Mouse (Mus musculus) midbrain, embryonic 14.5 days (tissue): Measurements from ENCODE around the gene Cenpo. TPM values are rescaled to one million over a fixed set of nuclear protein-coding genes. Genes with fewer than 3 reads are reported as not detected.

Experiments used
- ATAC-seq: fragments of 200-750 bp; cut with Nextera tagmentation; 2 replicates; pipeline ENCODE4 v1.8.0; 2017; ENCODE audit warnings: moderate number of reproducible peaks, moderate library complexity; ENCODE audit not compliant: low FRiP score, low TSS enrichment
- DNase-seq: peaks from one replicate; pipeline ENCODE4 v3.0.0-alpha.2; 2015
- H3K27ac ChIP-seq: fragments of 300-500 bp; sonication (generic); replicated peaks from 2 replicates; pipeline ENCODE4 v1.5.1; 2014; ENCODE audit warnings: mild to moderate bottlenecking, low read depth, low read length, moderate library complexity
- H3K27me3 ChIP-seq: fragments of 300-500 bp; sonication (generic); 2 replicates; pipeline ENCODE4 v1.6.1; 2014; ENCODE audit warnings: low read length, control low read depth, mixed read lengths; ENCODE audit not compliant: control insufficient read depth, insufficient read depth
- H3K36me3 ChIP-seq: fragments of 300-500 bp; sonication (generic); 2 replicates; pipeline ENCODE4 v1.6.1; 2014; ENCODE audit warnings: low read length, control low read depth; ENCODE audit not compliant: control insufficient read depth, insufficient read depth
- H3K4me1 ChIP-seq: fragments of 300-500 bp; sonication (generic); 2 replicates; pipeline ENCODE4 v1.6.1; 2014; ENCODE audit warnings: mild to moderate bottlenecking, antibody characterized with exemption, low read length, control low read depth; ENCODE audit not compliant: control insufficient read depth, insufficient read depth
- H3K4me2 ChIP-seq: fragments of 300-500 bp; sonication (generic); 2 replicates; pipeline ENCODE4 v1.6.1; 2014; ENCODE audit warnings: mild to moderate bottlenecking, low read length, moderate library complexity
- H3K4me3 ChIP-seq: fragments of 300-500 bp; sonication (generic); replicated peaks from 2 replicates; pipeline ENCODE4 v1.5.1; 2014; ENCODE audit warnings: low read depth, low read length
- H3K9ac ChIP-seq: fragments of 300-500 bp; sonication (generic); replicated peaks from 2 replicates; pipeline ENCODE4 v1.6.1; 2014; ENCODE audit warnings: mild to moderate bottlenecking, low read length, moderate library complexity
- H3K9me3 ChIP-seq: fragments of 300-500 bp; sonication (generic); 2 replicates; pipeline ENCODE4 v1.6.1; 2016; ENCODE audit warnings: low read length, control low read depth, mixed read lengths; ENCODE audit not compliant: control insufficient read depth
- WGBS: fragments of 180-500 bp; shearing (Covaris S2); extraction: QIAGEN DNeasy Blood & Tissue Kit; methylation state at CpG from one replicate; pipeline ENCODE4 v1.1.7; 2014; 5-methylcytosine and 5-hydroxymethylcytosine counted together
- polyA plus RNA-seq: library from polyadenylated mRNA; unstranded; fragments of >200 nt; fragmentation: Nextera tagmentation; extraction: Ambion mirVana; gene quantifications from 2 replicates; pipeline ENCODE4 v1.2.1, GENCODE M21; 2014

The Cenpo gene
- polyA plus RNA-seq, 1 experiment from 2014 or later, result 9.3 TPM

DNA sequence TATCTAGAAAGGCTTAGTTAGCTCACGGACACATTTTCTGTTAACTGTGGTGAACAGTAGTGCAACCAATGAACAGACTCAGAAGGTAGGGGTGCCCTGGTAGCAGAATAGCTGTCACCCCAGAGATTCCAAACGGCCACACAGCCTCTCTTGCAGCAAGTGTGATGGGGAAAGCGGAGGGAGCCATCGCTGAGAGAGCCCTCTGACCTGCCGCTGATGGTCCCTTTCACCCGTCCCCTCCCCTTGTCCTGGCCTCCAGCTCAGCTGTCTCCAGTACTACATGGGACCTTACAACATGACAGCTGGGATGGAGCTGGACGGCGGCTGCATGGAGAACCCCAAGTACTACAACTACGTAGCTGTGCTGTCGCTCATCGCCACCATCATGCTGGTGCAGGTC is 28.0 kb downstream of the Cenpo start:
- Histone ChIP-seq H3K9me3 (no peaks in the 10 kb centered on the region), H3K27me3 (no peaks in the 10 kb centered on the region), H3K4me1 (no peaks in the 10 kb centered on the region), H3K9ac (no peak overlapping the region), H3K27ac (no peak overlapping the region), H3K36me3 (peaks cover 46% of the 10 kb centered on the region), H3K4me3 (no peak overlapping the region), H3K4me2 (no peak overlapping the region)
- WGBS, result 95% methylated on average over 11 of the region's 11 CpGs
- DNase-seq, result no peak
- no peak for ATAC-seq

- H3K27me3 ChIP-seq, result no peaks in the 10 kb centered on the region
- 94% methylated on average over 4 of the region's 4 CpGs for WGBS
- ATAC-seq (no peak), DNase-seq (no peak)
- H3K9me3 ChIP-seq, result no peaks in the 10 kb centered on the region
- peaks cover 19% of the 10 kb centered on the region; the same call in 1 of the 2 replicates for H3K36me3 ChIP-seq
- H3K4me3 ChIP-seq, result no peak overlapping the region
- H3K27ac ChIP-seq, result no peak overlapping the region
- no peak overlapping the region for H3K9ac ChIP-seq
- no peaks in the 10 kb centered on the region for H3K4me1 ChIP-seq
- no peak overlapping the region for H3K4me2 ChIP-seq
These were observed 31.9 kb downstream of the Cenpo start for GRCm38 (mm10) chr12:4202206-4202605.

DNA sequence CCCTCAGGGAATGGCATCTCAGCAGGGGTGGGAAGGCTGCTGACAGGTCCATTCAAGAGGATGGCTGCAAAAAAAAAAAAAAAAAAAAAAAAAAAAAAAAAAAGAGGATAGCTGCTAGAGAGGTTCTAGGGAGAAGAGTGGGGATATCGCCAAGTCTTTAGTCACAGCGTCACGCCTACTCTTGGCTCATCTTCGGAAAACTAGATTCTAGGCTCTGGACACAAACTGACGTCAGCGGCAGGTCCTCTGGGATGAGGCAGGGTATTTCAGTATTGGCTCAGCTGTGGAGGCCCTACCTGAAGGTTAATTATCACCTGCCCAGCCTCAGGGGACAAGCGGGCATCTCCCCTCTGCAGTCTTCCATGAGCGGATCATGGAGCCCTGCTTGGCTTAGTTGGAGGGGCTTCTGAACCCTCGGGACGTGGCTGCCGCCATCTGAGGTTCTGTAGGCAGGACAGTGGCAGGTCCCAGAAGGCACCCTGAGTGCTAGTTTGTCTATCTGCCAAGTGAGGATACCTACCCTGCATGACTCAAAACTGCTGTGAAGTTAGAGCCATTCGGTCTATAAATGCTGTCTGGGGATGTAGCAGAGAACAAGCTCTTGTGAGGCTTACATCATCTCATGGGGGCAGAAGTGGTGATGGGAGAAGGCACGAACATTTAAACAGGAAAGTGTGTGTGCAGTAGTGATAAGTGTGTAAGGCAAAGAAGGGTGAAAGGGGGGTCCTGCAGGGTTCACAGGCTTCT is 32.5 kb downstream of the Cenpo start:
- ATAC-seq (no peak), DNase-seq (no peak)
- no peaks in the 10 kb centered on the region for H3K9me3 ChIP-seq
- H3K27me3 ChIP-seq, result no peaks in the 10 kb centered on the region
- H3K4me1 ChIP-seq, result no peaks in the 10 kb centered on the region
- no peak overlapping the region for H3K4me3 ChIP-seq
- no peak overlapping the region for H3K27ac ChIP-seq
- WGBS, result 82% methylated on average over 13 of the region's 13 CpGs
- no peak overlapping the region for H3K9ac ChIP-seq
- H3K4me2 ChIP-seq, result no peak overlapping the region
- peaks cover 16% of the 10 kb centered on the region; the same call in 1 of the 2 replicates for H3K36me3 ChIP-seq

DNA sequence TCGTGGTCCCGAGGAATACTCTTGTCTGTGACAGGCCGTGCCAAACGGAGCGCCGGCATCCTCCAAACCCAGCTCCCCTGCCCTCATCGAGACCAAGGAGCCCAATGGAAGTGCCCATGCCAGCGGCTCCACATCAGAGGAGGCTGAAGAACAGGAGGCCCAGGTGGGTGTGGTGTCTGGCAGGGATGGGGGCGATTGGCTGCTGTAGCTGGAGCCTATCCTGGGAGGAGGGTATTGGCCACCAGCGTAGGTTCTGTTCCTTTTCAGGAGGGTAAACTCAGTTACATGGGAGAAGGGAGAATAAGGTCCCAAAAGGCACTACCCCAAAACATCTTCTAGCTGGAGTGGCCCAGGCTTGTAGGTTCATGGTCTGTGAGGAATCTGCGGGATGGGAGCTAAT is 34.8 kb downstream of the Cenpo start:
- H3K4me1 ChIP-seq, result no peaks in the 10 kb centered on the region
- H3K4me2 ChIP-seq, result no peak overlapping the region
- H3K9me3 ChIP-seq, result no peaks in the 10 kb centered on the region
- H3K27me3 ChIP-seq, result no peaks in the 10 kb centered on the region
- H3K27ac ChIP-seq, result no peak overlapping the region
- H3K9ac ChIP-seq, result no peak overlapping the region
- H3K36me3 ChIP-seq, result 0 out of 2 replicates have a peak, but pooled peaks cover 3% of the 10 kb centered on the region
- DNase-seq (no peak), ATAC-seq (no peak)
- whole genome bisulfite sequencing, result 95% methylated on average over 11 of the region's 11 CpGs
- H3K4me3 ChIP-seq, result no peak overlapping the region

DNA sequence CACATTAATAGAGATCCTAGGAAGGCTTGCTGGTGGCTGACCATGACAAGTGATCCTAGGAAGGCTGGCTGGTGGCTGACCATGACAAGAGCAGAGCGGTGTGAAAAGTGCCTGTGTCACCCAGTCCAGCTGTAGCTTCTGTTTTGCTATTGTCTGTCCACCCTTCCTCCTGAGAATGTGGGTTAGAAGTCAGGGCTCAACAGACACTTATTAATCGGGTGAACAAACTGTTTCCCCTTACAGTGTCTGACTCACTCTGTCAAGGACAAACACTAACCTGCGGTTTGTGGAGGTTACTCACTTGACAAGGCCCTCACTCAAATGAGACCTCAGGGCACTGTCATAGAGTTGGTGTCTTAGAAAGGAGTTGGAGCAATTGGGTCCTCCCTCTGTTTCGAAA is 35.4 kb downstream of the Cenpo start:
- H3K4me2 ChIP-seq, result no peak overlapping the region
- H3K27ac ChIP-seq, result no peak overlapping the region
- no peaks in the 10 kb centered on the region for H3K27me3 ChIP-seq
- no peak overlapping the region for H3K4me3 ChIP-seq
- H3K4me1 ChIP-seq, result no peaks in the 10 kb centered on the region
- H3K36me3 ChIP-seq, result 0 out of 2 replicates have a peak, but pooled peaks cover 3% of the 10 kb centered on the region
- ATAC-seq (no peak), DNase-seq (no peak)
- H3K9ac ChIP-seq, result no peak overlapping the region
- 97% methylated on average over 4 of the region's 4 CpGs for WGBS
- no peaks in the 10 kb centered on the region for H3K9me3 ChIP-seq

DNA sequence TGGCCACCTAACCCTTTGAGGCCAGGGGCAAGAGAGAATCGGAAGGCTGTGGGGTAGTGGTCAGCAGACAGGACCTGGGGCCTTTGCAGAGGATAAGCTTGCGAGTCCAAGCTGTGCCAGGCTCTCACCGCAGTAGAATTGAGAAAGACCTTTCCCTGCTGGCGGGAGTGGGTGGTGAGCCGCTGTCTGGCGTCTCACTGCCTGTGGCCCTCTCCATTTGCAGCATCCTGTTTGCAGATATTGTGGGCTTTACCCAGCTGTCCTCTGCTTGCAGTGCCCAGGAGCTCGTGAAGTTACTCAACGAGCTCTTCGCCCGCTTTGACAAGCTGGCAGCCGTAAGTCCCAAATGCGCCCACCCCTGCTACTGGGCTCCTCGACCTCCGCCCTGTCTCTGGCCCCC is 39.5 kb downstream of the Cenpo start:
- H3K4me3 ChIP-seq, result no peak overlapping the region
- no peak for DNase-seq
- ATAC-seq, result no peak
- H3K9ac ChIP-seq, result no peak overlapping the region
- H3K9me3 ChIP-seq, result no peaks in the 10 kb centered on the region
- H3K4me2 ChIP-seq, result no peak overlapping the region
- no peaks in the 10 kb centered on the region for H3K27me3 ChIP-seq
- no peak overlapping the region for H3K27ac ChIP-seq
- H3K36me3 ChIP-seq, result no peaks in the 10 kb centered on the region
- 89% methylated on average over 14 of the region's 14 CpGs for WGBS
- no peaks in the 10 kb centered on the region for H3K4me1 ChIP-seq

DNA sequence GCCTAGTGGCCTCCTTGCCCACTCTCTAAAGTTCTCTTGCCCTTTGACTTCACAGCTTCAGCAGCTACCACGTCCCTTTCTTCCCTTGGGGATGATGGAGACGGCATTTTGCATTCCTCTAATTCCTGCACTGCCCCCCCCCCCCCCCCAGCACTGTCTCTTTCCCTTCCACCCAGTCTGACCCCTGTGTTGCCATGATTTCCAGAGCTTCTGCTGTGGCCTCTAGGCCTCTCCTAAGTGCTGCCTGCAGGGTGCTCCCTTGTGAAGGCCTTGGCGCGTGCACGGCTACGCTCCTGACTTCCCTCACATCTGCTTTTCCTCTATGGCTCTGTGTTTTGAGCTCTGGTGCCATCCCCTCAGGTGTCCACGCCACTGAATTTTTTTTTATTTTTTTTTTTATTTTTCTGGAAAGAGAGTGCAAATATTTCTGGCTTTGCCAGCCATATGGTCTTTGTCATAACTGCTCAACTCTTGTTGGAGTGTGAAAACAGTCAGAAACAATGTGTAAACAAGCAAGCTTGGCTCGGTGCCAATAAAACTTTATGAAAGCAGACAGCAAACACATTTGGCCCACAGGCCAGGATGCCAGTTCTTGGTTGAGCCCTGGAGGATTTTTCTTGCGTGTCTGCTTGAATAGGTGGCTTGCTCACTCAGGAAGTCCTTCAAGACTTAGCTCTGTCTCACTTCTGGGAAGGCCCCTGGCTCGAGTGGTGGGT is 40.9 kb downstream of the Cenpo start:
- H3K27ac ChIP-seq, result no peak overlapping the region
- H3K27me3 ChIP-seq, result no peaks in the 10 kb centered on the region
- no peak overlapping the region for H3K4me3 ChIP-seq
- 0 out of 2 replicates have a peak, but pooled peaks cover 3% of the 10 kb centered on the region for H3K4me1 ChIP-seq
- H3K9me3 ChIP-seq, result no peaks in the 10 kb centered on the region
- 70% methylated on average over 10 of the region's 10 CpGs for WGBS
- no peak overlapping the region for H3K9ac ChIP-seq
- no peak overlapping the region for H3K4me2 ChIP-seq
- DNase-seq (peak; percentile 29), ATAC-seq (no peak)
- H3K36me3 ChIP-seq, result no peaks in the 10 kb centered on the region

- Histone ChIP-seq H3K4me3 (no peak overlapping the region), H3K9me3 (no peaks in the 10 kb centered on the region), H3K9ac (no peak overlapping the region), H3K27ac (no peak overlapping the region), H3K27me3 (no peaks in the 10 kb centered on the region), H3K4me2 (no peak overlapping the region), H3K4me1 (0 out of 2 replicates have a peak, but pooled peaks cover 6% of the 10 kb centered on the region), H3K36me3 (no peaks in the 10 kb centered on the region)
- ATAC-seq (no peak), DNase-seq (no peak)
- 83% methylated on average over 6 of the region's 6 CpGs for WGBS
These were observed 41.6 kb downstream of the Cenpo start for GRCm38 (mm10) chr12:4192514-4192913.

- no peaks in the 10 kb centered on the region for H3K27me3 ChIP-seq
- no peak overlapping the region for H3K4me3 ChIP-seq
- no peak overlapping the region for H3K9ac ChIP-seq
- ATAC-seq (no peak), DNase-seq (peak; percentile 38)
- no peak overlapping the region for H3K4me2 ChIP-seq
- 39% methylated on average over 5 of the region's 5 CpGs for WGBS
- H3K9me3 ChIP-seq, result no peaks in the 10 kb centered on the region
- no peak overlapping the region for H3K27ac ChIP-seq
- 0 out of 2 replicates have a peak, but pooled peaks cover 6% of the 10 kb centered on the region for H3K4me1 ChIP-seq
- no peaks in the 10 kb centered on the region for H3K36me3 ChIP-seq
These were observed 45.0 kb downstream of the Cenpo start for GRCm38 (mm10) chr12:4189060-4189447.
